Mouse (Mus musculus) liver, postnatal 0 days (tissue): Measurements from ENCODE around the gene Zfp365.

Experiments
- CTCF ChIP-seq: sonication (generic); IDR thresholded peaks from 2 replicates; pipeline ENCODE4 v1.5.1; 2016; ENCODE audit warnings: antibody characterized with exemption, low read depth
- EP300 ChIP-seq: IDR thresholded peaks from 2 replicates; pipeline ENCODE4 v1.6.1; 2016; ENCODE audit warnings: antibody characterized with exemption, low read depth, mild to moderate bottlenecking

DNA sequence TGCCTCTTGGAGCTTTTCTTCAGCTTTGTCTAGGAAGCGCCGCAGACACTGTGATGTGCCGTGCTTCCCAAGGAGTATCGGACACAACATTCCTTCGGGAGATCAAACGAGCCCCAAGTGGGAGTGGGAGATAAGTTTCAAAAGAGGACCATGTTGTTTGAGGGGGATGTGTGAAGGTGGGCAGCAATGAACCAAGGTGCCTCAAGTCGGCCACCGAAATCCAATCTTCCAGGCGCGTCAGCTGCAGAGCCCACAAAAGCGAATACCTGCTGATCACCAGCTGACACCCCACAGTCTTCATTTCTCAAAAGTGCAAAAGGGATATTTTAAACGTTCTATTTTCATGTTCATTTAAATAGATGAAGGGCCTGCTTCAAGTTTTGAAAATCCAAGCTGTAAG is 27.1 kb upstream of the Zfp365 start:
- TF ChIP-seq CTCF (no peak), EP300 (no peak)
